8 mouse cellular contexts compared by ENCODE assay signal in the genomic region with DNA sequence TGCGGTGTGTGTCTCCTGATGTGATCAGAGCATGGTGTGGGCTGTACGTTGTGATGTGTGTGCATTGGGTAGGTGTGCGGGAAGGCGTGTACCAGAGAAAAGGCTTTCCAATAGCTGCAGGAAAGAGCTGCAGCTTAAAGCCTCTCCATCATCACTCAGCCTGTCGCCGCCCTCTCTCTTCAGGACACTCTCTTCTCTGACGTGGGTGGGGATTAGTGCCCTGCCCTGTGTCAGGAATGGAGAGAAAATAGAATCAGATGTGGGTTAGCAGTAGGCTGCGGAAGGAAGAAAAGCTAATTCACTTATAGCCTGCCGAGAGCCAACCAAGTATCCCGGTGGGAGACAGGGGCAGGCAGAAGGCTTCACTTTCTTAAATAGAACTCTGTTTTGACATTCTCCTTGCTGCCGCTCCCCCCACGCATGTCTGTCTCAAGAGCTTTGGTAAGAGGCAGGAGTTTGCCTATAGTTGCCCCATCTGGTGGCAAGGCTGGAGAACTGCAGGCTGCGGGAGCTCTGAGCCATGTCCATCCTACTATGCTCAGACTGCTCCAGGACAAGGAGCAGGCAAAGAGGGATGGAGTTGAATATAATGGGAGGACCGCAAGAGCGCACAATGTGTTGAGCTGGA. TPM values are rescaled to one million over a fixed set of nuclear protein-coding genes. Genes with fewer than 3 reads are reported as not detected.
DNase-seq lines count a peak whose midpoint lies in the region; ATAC-seq and TF ChIP-seq lines count a peak whose summit lies in the region.

No protein-coding gene starts in this region.

- no peaks in the 10 kb centered on the region for H3K36me3 ChIP-seq in lung, embryonic 15.5 days

- TF ChIP-seq POLR2A in olfactory bulb, adult 2 months (IDR thresholded peaks at IDR 0.05; ENCODE audit: insufficient read depth, low read depth, low read length) = no peak

- peak; percentile 76 to 77 for ATAC-seq in hematopoietic stem cell, adult 5-6 weeks (replicated peaks in 1 of 2; ENCODE audit: insufficient read depth in 1 of 2, low FRiP score in 2 of 2, low TSS enrichment in 1 of 2, low read depth in 1 of 2, poor library complexity in 2 of 2, severe bottlenecking in 2 of 2)
- ATAC-seq in lung, embryonic 15.5 days (ENCODE audit: borderline replicate concordance, extremely low read depth, low FRiP score, low TSS enrichment) = 0 out of 2 replicates have a peak, but pooled peaks have one; percentile 6

- 33% methylated on average over 15 of the region's 15 CpGs for WGBS in lung, embryonic 15.5 days
- WGBS in olfactory bulb, adult 2 months = 26% methylated on average over 15 of the region's 15 CpGs

- peaks cover 23% of the 10 kb centered on the region for H3K4me1 ChIP-seq in lung, embryonic 15.5 days
- peaks cover 11% of the 10 kb centered on the region for H3K4me1 ChIP-seq in olfactory bulb, adult 2 months (ENCODE audit: control insufficient read depth, insufficient read depth, low read length)

- H3K9me3 ChIP-seq in lung, embryonic 15.5 days = no peaks in the 10 kb centered on the region

- H3K4me2 ChIP-seq in lung, embryonic 15.5 days = peak overlapping the region; percentile 49

- no peak overlapping the region for H3K27ac ChIP-seq in lung, embryonic 15.5 days
- H3K27ac ChIP-seq in olfactory bulb, adult 2 months (ENCODE audit: insufficient read depth, low read depth, low read length) = no peak overlapping the region

- 0 out of 2 replicates have a peak overlapping the region, but pooled peaks have one; percentile 7 for H3K4me3 ChIP-seq in lung, embryonic 15.5 days
- 0 out of 2 replicates have a peak overlapping the region, but pooled peaks have one; percentile 1 for H3K4me3 ChIP-seq in olfactory bulb, adult 2 months (ENCODE audit: insufficient read depth, low read depth, low read length)

- H3K27me3 ChIP-seq in lung, embryonic 15.5 days = no peaks in the 10 kb centered on the region

- DNase-seq in MN1 (ENCODE audit: low spot score) = peak; percentile 95
- peak; percentile 83 for DNase-seq in cerebellum, adult 9-10 months
- peak; percentile 79 to 90 for DNase-seq in frontal cortex, adult 2 months (ENCODE audit: extremely low spot score in 1 of 2, low spot score in 1 of 2)
- peak; percentile 80 for DNase-seq in layer of hippocampus, adult 9-10 months (ENCODE audit: low spot score)
- peak; percentile 51 to 62 for DNase-seq in thymus, adult 18-20 months

- TF ChIP-seq CTCF in olfactory bulb, adult 2 months (IDR thresholded peaks at IDR 0.05; ENCODE audit: insufficient read depth, low read depth, low read length) = peak; percentile 96

- no peak overlapping the region for H3K9ac ChIP-seq in lung, embryonic 15.5 days

RNA-seq across cellular contexts. Expression of a gene that starts 12.0 kb away (rescaled TPM):
- 0.24 and 0.36 TPM in 2 replicates for polyA plus RNA-seq in frontal cortex, adult 2 months (2012; rRNA removed)
- total RNA-seq in hematopoietic stem cell, adult 5-6 weeks (2017) = 10.5 and 27.9 TPM in 2 replicates
- polyA plus RNA-seq in lung, embryonic 15.5 days (2015; fragmentation: Nextera tagmentation; extraction: Ambion mirVana) = 2.8 and 3.2 TPM in 2 replicates
- not detected in 2 replicates for polyA plus RNA-seq in olfactory bulb, adult 2 months (2012; ENCODE audit: insufficient read depth, insufficient read length, low replicate concordance, missing spikeins)
